Mouse (Mus musculus): Measurements from ENCODE around the gene Wnt3a.

GRCm38 (mm10) chr11:59284146-59284545 lies 6.4 kb downstream of the Wnt3a start:
- no peak for TF ChIP-seq POLR2A (IDR thresholded peaks at IDR 0.05; ENCODE audit: insufficient read length, low read depth)
- TF ChIP-seq CEBPB (IDR thresholded peaks at IDR 0.05; ENCODE audit: insufficient read depth, poor library complexity, severe bottlenecking), result no peak
- TF ChIP-seq MAX (IDR thresholded peaks at IDR 0.05; ENCODE audit: low read depth), result no peak
- TF ChIP-seq POLR2AphosphoS2 (IDR thresholded peaks at IDR 0.05; ENCODE audit: insufficient read length, low read depth), result no peak
- TF ChIP-seq REST (IDR thresholded peaks at IDR 0.05; ENCODE audit: insufficient read depth, insufficient read length), result no peak
- no peak for TF ChIP-seq MYOG (IDR thresholded peaks at IDR 0.05; ENCODE audit: control insufficient read depth in 1 of 3, insufficient read depth in 1 of 3, insufficient read length in 2 of 3, low read depth in 2 of 3)
- TF ChIP-seq USF1 (IDR thresholded peaks at IDR 0.05; ENCODE audit: low read depth), result no peak
- no peak for TF ChIP-seq TCF12 (IDR thresholded peaks at IDR 0.05; ENCODE audit: insufficient read depth, poor library complexity, severe bottlenecking)
- no peak for TF ChIP-seq TCF3 (IDR thresholded peaks at IDR 0.05; ENCODE audit: insufficient read length, low read depth)
- TF ChIP-seq MYOD1 (IDR thresholded peaks at IDR 0.05; ENCODE audit: control insufficient read depth in 1 of 3, insufficient read length in 2 of 3, low read depth in 2 of 3), result no peak
